Mouse (Mus musculus): Measurements from ENCODE around the gene Zranb1. TPM values are rescaled to one million over a fixed set of nuclear protein-coding genes. Genes with fewer than 3 reads are reported as not detected.

The Zranb1 gene
- total and polyA plus RNA-seq, 3 experiments = 17.4 to 18.5 TPM; not detected in 1

DNA sequence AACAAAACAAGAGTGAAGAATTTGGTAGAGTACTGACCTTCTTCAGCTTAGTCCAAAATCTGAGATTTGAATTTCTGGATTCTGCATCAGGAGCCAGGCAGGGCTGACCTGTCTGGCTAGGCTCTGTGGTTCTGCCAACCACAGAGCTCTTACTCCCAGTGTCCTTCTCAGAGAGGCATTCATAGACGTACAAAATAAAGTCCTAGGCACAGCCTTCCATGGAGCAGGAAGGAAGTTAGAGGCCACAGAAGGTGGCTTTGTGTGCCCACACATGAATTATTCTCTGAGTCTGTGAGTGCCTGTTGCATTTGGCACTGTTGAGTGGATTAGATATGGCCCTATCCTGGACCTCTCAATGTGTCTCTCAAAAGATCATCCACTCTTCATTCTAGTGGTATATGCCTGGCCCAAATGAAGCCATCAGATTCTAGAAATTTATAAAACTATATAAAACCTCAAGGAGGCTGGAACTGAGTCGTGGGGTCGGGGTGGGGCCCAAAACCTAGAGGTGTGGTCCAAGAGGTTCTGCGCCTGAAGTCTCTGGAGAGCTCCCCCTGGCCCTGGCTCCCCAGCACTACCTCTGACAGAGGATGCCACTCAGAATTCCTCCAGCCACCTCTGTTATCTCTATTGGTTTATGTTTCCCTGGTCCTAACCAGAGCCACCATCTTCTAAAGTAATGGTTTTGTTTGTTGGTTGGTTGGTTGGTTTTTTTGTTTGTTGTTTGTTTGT lies 42.3 kb upstream of the Zranb1 start:
- Histone ChIP-seq H3K4me3 (ENCODE audit: control insufficient read depth in 1 of 2, insufficient read depth in 1 of 2, low read depth in 2 of 2, low read length in 2 of 2) (no peak overlapping the region), H3K9ac (ENCODE audit: control insufficient read depth, low read depth, low read length, poor library complexity, severe bottlenecking) (no peak overlapping the region), H3K27me3 (ENCODE audit: control insufficient read depth in 1 of 2, insufficient read depth in 2 of 2, low read length in 2 of 2) (no peaks in the 10 kb centered on the region), H3K36me3 (ENCODE audit: control insufficient read depth in 1 of 2, insufficient read depth in 2 of 2, low read length in 2 of 2) (peaks cover 6 to 9% of the 10 kb centered on the region in 2 experiments; a peak in 3 of 4 replicates), H3K79me2 (ENCODE audit: control insufficient read depth, insufficient read depth, low read length, poor library complexity) (no peaks in the 10 kb centered on the region), H3K9me3 (replicated peaks; ENCODE audit: insufficient read depth, low read length) (no peaks in the 10 kb centered on the region), H3K27ac (ENCODE audit: control insufficient read depth, low read depth, low read length) (no peak overlapping the region), H3K4me1 (ENCODE audit: control insufficient read depth in 1 of 2, insufficient read depth in 2 of 2, low read length in 2 of 2) (peaks cover 11 to 19% of the 10 kb centered on the region in 2 experiments)
- TF ChIP-seq ZNF384 (IDR thresholded peaks at IDR 0.05; ENCODE audit: low read depth, low read length) = no peak
- TF ChIP-seq EP300 (IDR thresholded peaks at IDR 0.05; ENCODE audit: low read depth in 1 of 2, low read length in 2 of 2) = no peak
- TF ChIP-seq POLR2AphosphoS5 (IDR thresholded peaks at IDR 0.05; ENCODE audit: borderline replicate concordance, low read depth, low read length) = no peak
- no peak for TF ChIP-seq NRF1 (IDR thresholded peaks at IDR 0.05; ENCODE audit: insufficient read depth, low read depth, low read length, poor library complexity, severe bottlenecking)
- TF ChIP-seq NELFE (IDR thresholded peaks at IDR 0.05; ENCODE audit: low read depth, low read length) = no peak
- DNase-seq (ENCODE audit: low read depth, low spot score) = no peak

DNA sequence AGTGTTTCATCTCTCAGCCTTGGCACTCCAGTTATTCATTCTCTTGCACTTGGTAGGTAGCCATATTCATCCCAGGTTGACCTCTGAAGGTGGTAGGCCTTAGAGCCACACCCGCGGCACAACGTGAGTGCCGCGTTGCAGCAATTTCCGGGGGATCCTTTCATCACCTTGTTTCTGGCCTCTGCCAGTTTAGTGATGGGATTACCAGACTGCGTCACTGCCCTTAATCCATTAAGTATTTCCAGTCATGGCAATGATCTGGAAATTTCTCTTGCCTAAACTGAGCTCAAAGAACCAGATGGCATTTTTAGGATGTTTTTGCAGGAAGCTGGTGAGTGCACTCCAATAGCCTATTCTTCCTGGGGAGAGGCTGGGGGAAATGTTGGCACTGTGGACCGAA lies 41.3 kb upstream of the Zranb1 start:
- H3K9ac ChIP-seq (ENCODE audit: control insufficient read depth, low read depth, low read length, poor library complexity, severe bottlenecking) = no peak overlapping the region
- H3K4me3 ChIP-seq (ENCODE audit: control insufficient read depth in 1 of 2, insufficient read depth in 1 of 2, low read depth in 2 of 2, low read length in 2 of 2) = no peak overlapping the region
- no peaks in the 10 kb centered on the region for H3K27me3 ChIP-seq (ENCODE audit: control insufficient read depth in 1 of 2, insufficient read depth in 2 of 2, low read length in 2 of 2)
- TF ChIP-seq USF1 (IDR thresholded peaks at IDR 0.05; ENCODE audit: low read depth, low read length) (no peak), TAL1 (IDR thresholded peaks at IDR 0.05; ENCODE audit: low read length) (no peak), GATA1 (IDR thresholded peaks at IDR 0.05; ENCODE audit: low read depth, low read length) (no peak), POLR2AphosphoS2 (IDR thresholded peaks at IDR 0.05; ENCODE audit: low read length) (no peak), CHD1 (IDR thresholded peaks at IDR 0.05; ENCODE audit: low read depth, low read length) (no peak), POLR2AphosphoS5 (IDR thresholded peaks at IDR 0.05; ENCODE audit: borderline replicate concordance, low read depth, low read length) (no peak), RAD21 (IDR thresholded peaks at IDR 0.05; ENCODE audit: low read depth, low read length) (no peak), POLR2A (IDR thresholded peaks at IDR 0.05; ENCODE audit: control insufficient read depth in 1 of 2, insufficient read depth in 1 of 2, low read depth in 1 of 2, low read length in 2 of 2, poor library complexity in 1 of 2) (no peak), MXI1 (IDR thresholded peaks at IDR 0.05; ENCODE audit: low read depth, low read length) (no peak), CTCF (IDR thresholded peaks at IDR 0.05 in 2 of 3, conservative IDR thresholded peaks at IDR 0.05 in 1 of 3; ENCODE audit: control insufficient read depth in 1 of 3, insufficient read depth in 1 of 3, low read depth in 2 of 3, low read length in 3 of 3, poor library complexity in 1 of 3, severe bottlenecking in 1 of 3) (no peak), MEF2A (IDR thresholded peaks at IDR 0.05; ENCODE audit: extremely low read depth, insufficient replicate concordance, low read depth, low read length, poor library complexity, severe bottlenecking) (no peak), KAT2A (conservative IDR thresholded peaks at IDR 0.05; ENCODE audit: low read depth, low read length) (no peak), MAZ (IDR thresholded peaks at IDR 0.05; ENCODE audit: low read depth, low read length) (no peak), GABPA (IDR thresholded peaks at IDR 0.05; ENCODE audit: low read depth, low read length) (no peak), SMC3 (IDR thresholded peaks at IDR 0.05; ENCODE audit: low read depth, low read length) (no peak), ETS1 (IDR thresholded peaks at IDR 0.05; ENCODE audit: low read depth, low read length) (no peak)
- H3K79me2 ChIP-seq (ENCODE audit: control insufficient read depth, insufficient read depth, low read length, poor library complexity) = no peaks in the 10 kb centered on the region
- H3K27ac ChIP-seq (ENCODE audit: control insufficient read depth, low read depth, low read length) = no peak overlapping the region
- no peak for DNase-seq (ENCODE audit: low read depth, low spot score)
- peaks cover 11 to 19% of the 10 kb centered on the region in 2 experiments for H3K4me1 ChIP-seq (ENCODE audit: control insufficient read depth in 1 of 2, insufficient read depth in 2 of 2, low read length in 2 of 2)
- peaks cover 0 to 9% of the 10 kb centered on the region in 2 experiments; a peak in 2 of 4 replicates for H3K36me3 ChIP-seq (ENCODE audit: control insufficient read depth in 1 of 2, insufficient read depth in 2 of 2, low read length in 2 of 2)
- H3K9me3 ChIP-seq (replicated peaks; ENCODE audit: insufficient read depth, low read length) = no peaks in the 10 kb centered on the region
